Mouse (Mus musculus) adrenal gland, adult (tissue): ENCODE measurements around the gene Cyp4v3.
A peak's percentile ranks its signal among the peaks of the same experiment; 100 is the strongest.

Experiments
- DNase-seq, 2 experiments: peaks; one replicate each; pipeline ENCODE4 v3.0.0; 2022 to 2023; ENCODE audit warnings: low spot score in 1 of 2; ENCODE audit not compliant: inconsistent age in 2 of 2

Cyp4v3 gene

DNA sequence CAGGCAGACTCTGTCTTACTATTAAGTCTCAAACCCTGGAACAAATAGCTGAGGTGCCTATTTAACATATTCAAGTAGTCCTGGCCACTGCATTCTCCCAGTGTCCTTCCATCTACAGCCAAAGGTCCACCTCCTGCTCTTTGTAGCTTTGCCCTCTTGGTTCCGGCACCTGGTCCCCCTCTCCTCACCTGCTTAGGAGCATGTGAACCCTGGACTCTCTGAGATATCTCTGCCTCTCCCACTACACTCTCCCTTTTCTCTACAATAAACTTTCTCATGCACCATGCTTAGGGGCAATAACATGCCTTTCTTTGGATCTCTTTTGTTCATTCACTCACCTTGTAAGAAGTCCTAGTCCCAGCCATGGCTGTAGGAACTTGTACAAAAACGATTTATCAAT, 11.7 kb downstream of the Cyp4v3 start:
- DNase-seq, result no peak

DNA sequence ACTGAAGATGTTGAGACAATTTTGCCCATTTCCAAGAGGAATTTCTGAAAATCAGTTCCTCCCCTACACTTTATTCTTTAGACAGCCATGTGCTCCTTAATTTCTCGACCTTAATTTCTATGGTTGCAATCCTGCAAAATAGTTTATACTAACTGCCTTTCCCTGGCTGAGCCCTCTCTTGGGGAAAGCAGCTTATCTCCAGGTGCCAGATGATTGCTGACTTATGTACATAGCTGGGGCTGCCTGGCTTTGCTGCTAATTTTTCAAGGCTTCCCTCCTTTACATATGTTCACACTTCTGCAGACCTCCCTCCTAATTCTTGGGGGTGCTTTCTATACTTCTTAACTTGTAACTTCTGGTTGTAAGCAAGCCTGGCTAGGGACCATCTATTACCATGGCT, 12.1 kb downstream of the Cyp4v3 start:
- no peak for DNase-seq

GRCm38 (mm10) chr8:45310967-45311366, 22.0 kb downstream of the Cyp4v3 start:
- no peak for DNase-seq

DNA sequence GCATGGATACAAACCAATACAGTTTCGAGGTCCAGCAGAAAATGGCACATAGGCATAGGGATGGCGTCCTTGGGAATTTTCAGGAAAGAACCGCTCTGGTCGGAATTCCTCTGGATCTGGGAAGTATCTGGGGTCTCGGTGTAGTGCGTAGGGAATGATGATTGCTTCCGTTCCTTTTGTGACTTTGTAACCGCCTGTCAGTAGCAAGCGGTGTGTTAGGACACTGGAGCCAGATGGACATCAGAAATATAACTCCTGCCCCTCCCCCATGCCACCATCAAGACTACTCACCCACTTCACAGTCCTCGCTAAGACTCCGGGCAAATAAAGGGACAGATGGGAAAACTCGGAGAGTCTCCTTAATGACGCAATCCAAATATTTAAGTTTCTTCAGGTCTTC, 24.6 kb downstream of the Cyp4v3 start, which contains the start of gene Gm45753:
Gene Gm45753 (minus strand): TSS at position 101 of the 400 bp plus-strand sequence.
- DNase-seq, result no peak

GRCm38 (mm10) chr8:45305479-45305878, 27.5 kb downstream of the Cyp4v3 start:
- DNase-seq, result peak in 1 of 2 experiments; percentile 20

DNA sequence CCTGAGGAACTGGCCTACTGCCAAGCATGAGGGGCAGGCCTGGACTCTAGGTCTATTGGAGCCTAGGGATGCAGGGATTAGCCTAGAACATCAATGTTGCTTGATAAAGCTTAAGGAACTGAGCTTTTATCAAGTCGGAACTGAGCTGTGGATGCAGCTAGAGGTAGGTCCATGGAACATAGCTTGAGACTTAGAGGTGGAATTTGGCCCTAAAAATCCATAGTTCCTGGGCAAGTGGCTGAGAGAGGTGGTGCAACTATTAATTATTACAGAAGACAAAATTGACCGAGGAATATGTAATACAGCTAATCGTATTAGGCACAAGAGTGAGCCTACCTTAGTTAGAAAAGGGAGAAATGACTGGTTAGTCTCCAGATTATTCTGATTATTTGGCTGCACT, 28.7 kb downstream of the Cyp4v3 start:
- no peak for DNase-seq

- DNase-seq, result no peak
Measured at GRCm38 (mm10) chr8:45302390-45302789, 30.6 kb downstream of the Cyp4v3 start.

GRCm38 (mm10) chr8:45295276-45295675, 37.7 kb downstream of the Cyp4v3 start:
- DNase-seq, result no peak

- DNase-seq, result no peak
Measured at GRCm38 (mm10) chr8:45294687-45295086, 38.3 kb downstream of the Cyp4v3 start, which contains the start of gene Klkb1. Gene Klkb1 (minus strand): TSS chr8:45294859.

GRCm38 (mm10) chr8:45291790-45292189, 41.2 kb downstream of the Cyp4v3 start:
- DNase-seq, result no peak

- DNase-seq, result no peak
Measured at GRCm38 (mm10) chr8:45281630-45282029, 51.4 kb downstream of the Cyp4v3 start.

- no peak for DNase-seq
Measured at GRCm38 (mm10) chr8:45277453-45277852, 55.6 kb downstream of the Cyp4v3 start.

GRCm38 (mm10) chr8:45274317-45274716, 58.7 kb downstream of the Cyp4v3 start:
- no peak for DNase-seq

DNA sequence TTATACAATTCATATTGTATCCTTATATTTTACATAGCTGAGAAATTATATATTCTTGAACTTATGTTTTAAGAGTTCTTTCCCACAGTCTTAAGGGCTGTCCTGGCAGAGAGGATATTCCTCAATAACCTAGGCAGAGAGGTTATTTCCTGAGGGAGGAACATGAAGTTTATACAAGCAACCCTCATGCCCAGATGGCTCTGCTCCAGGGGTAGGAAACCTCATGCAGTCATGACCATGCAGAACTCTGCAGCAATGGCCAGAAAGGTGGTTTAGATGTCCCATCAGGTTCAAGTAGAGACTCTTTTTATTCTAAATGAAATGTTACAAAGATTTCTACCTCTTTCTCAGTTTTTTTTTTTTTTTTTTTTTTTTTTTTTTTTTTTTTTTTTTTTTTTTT, 64.0 kb downstream of the Cyp4v3 start:
- DNase-seq, result no peak

- no peak for DNase-seq
Measured at GRCm38 (mm10) chr8:45268485-45268884, 64.5 kb downstream of the Cyp4v3 start.

DNA sequence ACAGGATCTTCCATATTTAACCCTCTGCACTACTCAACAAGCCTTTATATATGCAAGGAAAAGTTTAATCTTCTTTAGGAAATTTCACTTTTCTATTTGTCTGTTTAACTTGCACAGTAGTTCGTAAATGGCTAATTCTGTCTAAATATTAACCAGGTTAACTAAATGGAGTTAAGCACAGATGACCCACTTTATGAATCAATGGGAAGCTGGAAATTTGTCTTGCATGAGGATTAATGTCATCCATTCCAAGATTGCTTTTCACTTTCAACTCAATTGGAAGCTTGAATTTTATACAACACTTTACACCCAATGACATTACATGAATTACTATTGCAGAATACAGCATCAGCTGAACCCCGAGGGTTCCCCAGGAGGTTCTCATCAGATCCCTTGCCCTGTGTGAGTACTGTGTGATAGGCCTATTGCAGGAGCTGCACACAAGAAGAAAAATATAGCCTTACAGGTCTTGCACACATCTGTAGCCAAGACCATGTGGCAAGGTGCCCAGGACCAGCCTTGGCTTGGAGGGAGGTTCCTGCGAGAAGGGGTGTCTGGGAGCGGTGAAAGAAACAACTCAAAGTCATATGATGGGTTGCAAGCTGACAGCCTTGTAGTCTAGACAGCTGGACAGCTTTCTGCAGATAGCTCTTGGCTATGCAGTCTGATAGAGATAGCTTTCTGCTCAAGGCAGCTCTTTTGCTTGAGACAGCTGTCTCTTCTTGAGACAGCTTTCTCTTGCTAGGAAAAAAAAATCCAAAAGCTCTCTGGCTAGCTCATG, 65.2 kb downstream of the Cyp4v3 start:
- peak in 1 of 2 experiments; percentile 49 for DNase-seq

GRCm38 (mm10) chr8:45266993-45267392, 66.0 kb downstream of the Cyp4v3 start:
- no peak for DNase-seq

DNA sequence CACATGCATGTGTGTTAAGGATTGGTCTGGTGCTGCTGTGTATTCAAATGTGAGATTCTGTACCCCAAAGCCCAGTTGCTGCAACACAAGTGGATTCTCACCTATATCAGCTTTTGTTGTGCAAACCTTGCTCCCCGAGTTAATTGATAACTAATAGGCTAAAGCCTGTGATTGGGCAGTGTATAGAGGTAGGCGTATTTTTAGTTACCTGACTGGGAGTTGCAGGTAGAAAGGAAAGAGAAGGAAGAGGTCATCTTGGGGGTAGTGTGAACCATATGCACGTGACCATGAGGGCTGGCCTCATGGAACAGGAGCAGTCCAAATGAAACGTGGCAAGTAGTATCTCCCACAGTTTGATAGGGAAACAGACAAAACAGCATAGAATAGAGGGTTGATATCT, 68.1 kb downstream of the Cyp4v3 start:
- no peak for DNase-seq

DNA sequence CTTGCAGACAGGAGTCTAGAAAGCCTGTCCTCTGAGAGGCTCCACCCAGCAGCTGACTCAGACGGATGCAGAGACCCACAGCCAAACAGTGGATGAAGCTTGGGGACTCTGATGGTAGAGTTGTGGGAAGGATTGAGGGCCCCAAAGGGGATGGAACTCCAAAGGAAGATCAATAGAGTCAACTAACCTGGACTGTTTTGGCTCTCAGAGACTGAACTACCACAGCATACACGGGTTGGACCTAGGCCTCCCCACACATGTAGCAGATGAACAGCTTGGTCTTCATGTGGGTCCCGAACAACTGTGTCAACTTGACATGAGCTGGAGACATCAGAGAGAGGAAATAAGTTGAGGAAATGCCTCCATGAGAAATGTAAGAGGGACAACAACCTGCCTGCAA, 70.2 kb downstream of the Cyp4v3 start:
- no peak for DNase-seq

GRCm38 (mm10) chr8:45261920-45262319, 71.1 kb downstream of the Cyp4v3 start, which contains the start of gene F11:
Gene F11 (minus strand): TSS chr8:45262031.
- no peak for DNase-seq

- no peak for DNase-seq
Measured at GRCm38 (mm10) chr8:45258421-45258820, 74.6 kb downstream of the Cyp4v3 start.

- DNase-seq, result no peak
Measured at GRCm38 (mm10) chr8:45255040-45255439, 78.0 kb downstream of the Cyp4v3 start.
